In genomic region chr1:132881041-132881761, GRCm38 (mm10) we compare ENCODE assay signal across 8 mouse cellular contexts. TPM values are rescaled to one million over a fixed set of nuclear protein-coding genes. Genes with fewer than 3 reads are reported as not detected.
DNase-seq lines count a peak whose midpoint lies in the region; ATAC-seq lines count a peak whose summit lies in the region.

No protein-coding gene starts in this region.

- no peaks in the 10 kb centered on the region for H3K9me3 ChIP-seq in hindbrain, embryonic 16.5 days (ENCODE audit: control insufficient read depth, low read length)
- no peaks in the 10 kb centered on the region for H3K9me3 ChIP-seq in liver, embryonic 13.5 days (replicated peaks)

- H3K27me3 ChIP-seq in hindbrain, embryonic 16.5 days (replicated peaks; ENCODE audit: control insufficient read depth, insufficient read depth, low read length) = no peaks in the 10 kb centered on the region
- peaks cover 66% of the 10 kb centered on the region for H3K27me3 ChIP-seq in liver, embryonic 13.5 days

- H3K27ac ChIP-seq in hindbrain, embryonic 16.5 days (ENCODE audit: low read depth, low read length) = peak overlapping the region; percentile 90
- H3K27ac ChIP-seq in liver, embryonic 13.5 days = no peak overlapping the region

- peak overlapping the region; percentile 84 for H3K4me2 ChIP-seq in hindbrain, embryonic 16.5 days (ENCODE audit: low read length)
- H3K4me2 ChIP-seq in liver, embryonic 13.5 days = peak overlapping the region; percentile 64

- H3K36me3 ChIP-seq in hindbrain, embryonic 16.5 days (ENCODE audit: control insufficient read depth, insufficient read depth, low read length) = no peaks in the 10 kb centered on the region
- no peaks in the 10 kb centered on the region for H3K36me3 ChIP-seq in liver, embryonic 13.5 days

- intact Hi-C loops in gastrocnemius, postnatal 36 days (cut with DNase I) = no loop called here

- peak; percentile 57 for ATAC-seq in frontal cortex, adult (ENCODE audit: low TSS enrichment)
- ATAC-seq in hindbrain, embryonic 16.5 days = peak; percentile 78
- ATAC-seq in liver, embryonic 13.5 days (ENCODE audit: low read depth) = no peak

- 0% methylated on average over 28 of the region's 28 CpGs for WGBS in hindbrain, embryonic 16.5 days
- WGBS in liver, embryonic 13.5 days (ENCODE audit: insufficient replicate concordance) = under 1% methylated on average over 28 of the region's 28 CpGs

- H3K4me3 ChIP-seq in hindbrain, embryonic 16.5 days (ENCODE audit: low read length) = peak overlapping the region; percentile 86
- H3K4me3 ChIP-seq in liver, embryonic 13.5 days (replicated peaks) = peak overlapping the region; percentile 46

- H3K4me1 ChIP-seq in hindbrain, embryonic 16.5 days (ENCODE audit: control insufficient read depth, insufficient read depth, low read depth, low read length) = peaks cover 27% of the 10 kb centered on the region
- H3K4me1 ChIP-seq in liver, embryonic 13.5 days (replicated peaks) = peaks cover 3% of the 10 kb centered on the region; the same call in 1 of the 2 replicates

- DNase-seq in gastrocnemius, postnatal 4 days (ENCODE audit: low spot score in 2 of 2) = peak; percentile 24 to 29
- DNase-seq in gastrocnemius, postnatal 36 days = no peak
- peak; percentile 76 for DNase-seq in cerebellum, adult 9-10 months
- DNase-seq in liver, embryonic 13.5 days = no peak
- DNase-seq in right cerebral cortex, adult 2 months (ENCODE audit: low spot score in 2 of 2) = peak; percentile 69 to 76
- no peak for DNase-seq in c-Kit-positive CD71-positive TER-119-positive erythroid progenitor cells, embryonic 14.5 days (ENCODE audit: low spot score)

- H3K9ac ChIP-seq in hindbrain, embryonic 16.5 days (ENCODE audit: low read depth, low read length) = peak overlapping the region; percentile 90
- no peak overlapping the region for H3K9ac ChIP-seq in liver, embryonic 13.5 days

RNA-seq across cellular contexts. Expression of gene Lrrn2, which starts 1.1 kb away (rescaled TPM):
- 1 to 10 TPM; 6.9 to 7.4 TPM for total RNA-seq in gastrocnemius, postnatal 4 days (2021)
- total RNA-seq in gastrocnemius, postnatal 36 days (2021) = under 1 TPM; 0.43 to 0.62 TPM
- polyA plus RNA-seq in hindbrain, embryonic 16.5 days (2015; fragmentation: Nextera tagmentation; extraction: Ambion mirVana) = 56.5 and 57.7 TPM in 2 replicates
- 0.09 and 0.10 TPM in 2 replicates for polyA plus RNA-seq in liver, embryonic 13.5 days (2015; fragmentation: Nextera tagmentation; extraction: Ambion mirVana)

Comparison
In these comparisons a context has a peak if more than half of its experiments do, and no peak if none do; other contexts are left out.
1. DNase-seq: peak in gastrocnemius, postnatal 4 days (2 of 2), cerebellum, adult 9-10 months (single experiment) and right cerebral cortex, adult 2 months (2 of 2); none in gastrocnemius, postnatal 36 days (0 of 2), liver, embryonic 13.5 days (single experiment) and c-Kit-positive CD71-positive TER-119-positive erythroid progenitor cells, embryonic 14.5 days (single experiment).
2. RNA of gene Lrrn2, which starts 1.1 kb away (total RNA-seq): 6.9 to 7.4 TPM in gastrocnemius, postnatal 4 days; 0.43 to 0.62 TPM in gastrocnemius, postnatal 36 days; every median in the first group is over 4 times any median in the second.